Mouse (Mus musculus): ENCODE results near the gene Usp11. TPM values are rescaled to one million over a fixed set of nuclear protein-coding genes. Genes with fewer than 3 reads are reported as not detected.

The Usp11 gene
- polyA plus RNA-seq (2015; fragmentation: Nextera tagmentation; extraction: Ambion mirVana): 91.5 and 94.7 TPM in 2 replicates

- peak within 1 kb of the TSS; percentile 90 for H3K27ac ChIP-seq (replicated peaks)
- H3K36me3 ChIP-seq: peaks cover 9% of the 10 kb centered on the region; the same call in 1 of the 2 replicates
- H3K4me2 ChIP-seq: peak within 1 kb of the TSS; percentile 54
- no peaks in the 10 kb centered on the region for H3K27me3 ChIP-seq
- peak within 1 kb of the TSS; percentile 77 for H3K9ac ChIP-seq
- no peaks in the 10 kb centered on the region for H3K4me1 ChIP-seq (replicated peaks)
- ATAC-seq (ENCODE audit: low read depth): peak; percentile 89
- no peaks in the 10 kb centered on the region for H3K9me3 ChIP-seq
- peak within 1 kb of the TSS; percentile 65 for H3K4me3 ChIP-seq
- WGBS: 18% methylated on average over 32 of the region's 32 CpGs
Observed at GRCm38 (mm10) chrX:20703741-20704290, at the start of gene Usp11. Gene Usp11, plus strand, starts transcription at chrX:20703906.

- no peak for ATAC-seq (ENCODE audit: low read depth)
- 0 out of 2 replicates have a peak, but pooled peaks cover 7% of the 10 kb centered on the region for H3K4me1 ChIP-seq (replicated peaks)
- 34% methylated on average over 5 of the region's 5 CpGs for WGBS
- H3K36me3 ChIP-seq: no peaks in the 10 kb centered on the region
- H3K9ac ChIP-seq: 0 out of 2 replicates have a peak overlapping the region, but pooled peaks have one; percentile 41
- peak overlapping the region; percentile 70 for H3K4me2 ChIP-seq
- H3K27me3 ChIP-seq: no peaks in the 10 kb centered on the region
- no peaks in the 10 kb centered on the region for H3K9me3 ChIP-seq
- no peak overlapping the region for H3K27ac ChIP-seq (replicated peaks)
- H3K4me3 ChIP-seq: peak overlapping the region; percentile 48
Observed at GRCm38 (mm10) chrX:20657593-20657992, 46.1 kb upstream of the Usp11 start.

GRCm38 (mm10) chrX:20658026-20658652, 45.6 kb upstream of the Usp11 start, which contains the start of gene Uba1:
Gene Uba1, plus strand, starts transcription at chrX:20658326.
- peak; percentile 88 for ATAC-seq (ENCODE audit: low read depth)
- H3K9me3 ChIP-seq: no peaks in the 10 kb centered on the region
- H3K9ac ChIP-seq: peak within 1 kb of the TSS; percentile 63
- H3K27me3 ChIP-seq: no peaks in the 10 kb centered on the region
- 0 out of 2 replicates have a peak, but pooled peaks cover 7% of the 10 kb centered on the region for H3K4me1 ChIP-seq (replicated peaks)
- H3K36me3 ChIP-seq: no peaks in the 10 kb centered on the region
- WGBS: 22% methylated on average over 27 of the region's 27 CpGs
- peak within 1 kb of the TSS; percentile 70 for H3K4me2 ChIP-seq
- H3K4me3 ChIP-seq: peak within 1 kb of the TSS; percentile 48
- H3K27ac ChIP-seq (replicated peaks): peak within 1 kb of the TSS; percentile 28; the same call in 1 of the 2 replicates

GRCm38 (mm10) chrX:20658891-20659406, 44.8 kb upstream of the Usp11 start:
- WGBS: 19% methylated on average over 24 of the region's 24 CpGs
- H3K9me3 ChIP-seq: no peaks in the 10 kb centered on the region
- 0 out of 2 replicates have a peak, but pooled peaks cover 7% of the 10 kb centered on the region for H3K4me1 ChIP-seq (replicated peaks)
- no peak for ATAC-seq (ENCODE audit: low read depth)
- H3K27ac ChIP-seq (replicated peaks): no peak overlapping the region
- peak overlapping the region; percentile 70 for H3K4me2 ChIP-seq
- H3K27me3 ChIP-seq: no peaks in the 10 kb centered on the region
- H3K9ac ChIP-seq: peak overlapping the region; percentile 63
- no peaks in the 10 kb centered on the region for H3K36me3 ChIP-seq
- peak overlapping the region; percentile 48 for H3K4me3 ChIP-seq

- H3K27me3 ChIP-seq: no peaks in the 10 kb centered on the region
- H3K4me2 ChIP-seq: peak overlapping the region; percentile 34
- 30% methylated on average over 5 of the region's 5 CpGs for WGBS
Observed at GRCm38 (mm10) chrX:20662317-20662715, 41.4 kb upstream of the Usp11 start.

GRCm38 (mm10) chrX:20662716-20663443, 40.8 kb upstream of the Usp11 start:
- WGBS: 18% methylated on average over 24 of the region's 28 CpGs
- H3K27me3 ChIP-seq: no peaks in the 10 kb centered on the region

More at GRCm38 (mm10) chrX:20662317-20662715, 41.4 kb upstream of the Usp11 start:
- ATAC-seq (ENCODE audit: low read depth): peak; percentile 63
- Histone ChIP-seq H3K9me3 (no peaks in the 10 kb centered on the region), H3K36me3 (peaks cover 11% of the 10 kb centered on the region), H3K4me1 (replicated peaks) (peaks cover 39% of the 10 kb centered on the region), H3K27ac (replicated peaks) (peak overlapping the region; percentile 93), H3K9ac (no peak overlapping the region), H3K4me3 (peak overlapping the region; percentile 65; the same call in 1 of the 2 replicates)

GRCm38 (mm10) chrX:20663444-20663790, 40.3 kb upstream of the Usp11 start:
- WGBS: 15% methylated on average over 9 of the region's 9 CpGs
- peak overlapping the region; percentile 87 for H3K9ac ChIP-seq
- peak; percentile 11 for ATAC-seq (ENCODE audit: low read depth)
- H3K36me3 ChIP-seq: peaks cover 21% of the 10 kb centered on the region
- no peaks in the 10 kb centered on the region for H3K9me3 ChIP-seq
- H3K27ac ChIP-seq (replicated peaks): peak overlapping the region; percentile 93
- peaks cover 41% of the 10 kb centered on the region for H3K4me1 ChIP-seq (replicated peaks)
- no peaks in the 10 kb centered on the region for H3K27me3 ChIP-seq
- peak overlapping the region; percentile 65 for H3K4me3 ChIP-seq
- peak overlapping the region; percentile 65 for H3K4me2 ChIP-seq

More at GRCm38 (mm10) chrX:20662716-20663443, 40.8 kb upstream of the Usp11 start:
- H3K4me1 ChIP-seq (replicated peaks): peaks cover 41% of the 10 kb centered on the region
- peak overlapping the region; percentile 87 for H3K9ac ChIP-seq
- H3K4me3 ChIP-seq: peak overlapping the region; percentile 65
- H3K4me2 ChIP-seq: peak overlapping the region; percentile 65
- peaks cover 16% of the 10 kb centered on the region for H3K36me3 ChIP-seq
- H3K27ac ChIP-seq (replicated peaks): peak overlapping the region; percentile 93
- H3K9me3 ChIP-seq: no peaks in the 10 kb centered on the region
- peak; percentile 90 for ATAC-seq (ENCODE audit: low read depth)

GRCm38 (mm10) chrX:20687519-20688067, 16.1 kb upstream of the Usp11 start, which contains the start of gene Cdk16:
Gene Cdk16, plus strand, starts transcription at chrX:20687954.
- peak; percentile 94 for ATAC-seq (ENCODE audit: low read depth)
- Histone ChIP-seq H3K9ac (peak within 1 kb of the TSS; percentile 84), H3K4me2 (peak within 1 kb of the TSS; percentile 67), H3K27me3 (no peaks in the 10 kb centered on the region), H3K4me1 (replicated peaks) (peaks cover 23% of the 10 kb centered on the region), H3K9me3 (no peaks in the 10 kb centered on the region), H3K27ac (replicated peaks) (peak within 1 kb of the TSS; percentile 96), H3K36me3 (peaks cover 13% of the 10 kb centered on the region), H3K4me3 (peak within 1 kb of the TSS; percentile 63)
- 19% methylated on average over 16 of the region's 16 CpGs for WGBS

GRCm38 (mm10) chrX:20688068-20688547, 15.6 kb upstream of the Usp11 start:
- H3K9me3 ChIP-seq: no peaks in the 10 kb centered on the region
- peak overlapping the region; percentile 63 for H3K4me3 ChIP-seq
- WGBS: 21% methylated on average over 33 of the region's 33 CpGs
- H3K4me2 ChIP-seq: peak overlapping the region; percentile 67
- H3K4me1 ChIP-seq (replicated peaks): peaks cover 23% of the 10 kb centered on the region
- peaks cover 11% of the 10 kb centered on the region for H3K36me3 ChIP-seq
- H3K9ac ChIP-seq: peak overlapping the region; percentile 84
- peak overlapping the region; percentile 96 for H3K27ac ChIP-seq (replicated peaks)
- peak; percentile 97 for ATAC-seq (ENCODE audit: low read depth)
- H3K27me3 ChIP-seq: no peaks in the 10 kb centered on the region

- H3K9ac ChIP-seq: peak overlapping the region; percentile 84
- 14% methylated on average over 21 of the region's 35 CpGs for WGBS
- H3K4me1 ChIP-seq (replicated peaks): peaks cover 23% of the 10 kb centered on the region
- no peaks in the 10 kb centered on the region for H3K27me3 ChIP-seq
- H3K9me3 ChIP-seq: no peaks in the 10 kb centered on the region
- H3K27ac ChIP-seq (replicated peaks): peak overlapping the region; percentile 96
- ATAC-seq (ENCODE audit: low read depth): peak; percentile 52
- peak overlapping the region; percentile 67 for H3K4me2 ChIP-seq
- peaks cover 13% of the 10 kb centered on the region for H3K36me3 ChIP-seq
- H3K4me3 ChIP-seq: peak overlapping the region; percentile 63
Observed at GRCm38 (mm10) chrX:20688615-20689014, 15.1 kb upstream of the Usp11 start.

GRCm38 (mm10) chrX:20691566-20691965, 12.1 kb upstream of the Usp11 start:
- peaks cover 21% of the 10 kb centered on the region for H3K4me1 ChIP-seq (replicated peaks)
- no peak overlapping the region for H3K9ac ChIP-seq
- H3K9me3 ChIP-seq: no peaks in the 10 kb centered on the region
- no peak for ATAC-seq (ENCODE audit: low read depth)
- H3K27me3 ChIP-seq: no peaks in the 10 kb centered on the region
- WGBS: 80% methylated on average over 3 of the region's 3 CpGs
- no peak overlapping the region for H3K4me2 ChIP-seq
- H3K4me3 ChIP-seq: no peak overlapping the region
- peaks cover 37% of the 10 kb centered on the region for H3K36me3 ChIP-seq
- no peak overlapping the region for H3K27ac ChIP-seq (replicated peaks)
